Mouse (Mus musculus) mesoderm, embryonic 11.5 days (tissue): ENCODE data around the gene Pld3.

ENCODE experiments used
- DNase-seq: peaks from one replicate; pipeline ENCODE4 v3.0.0-alpha.2; 2012; ENCODE audit warnings: low read depth, low spot score

Gene Pld3

GRCm38 (mm10) chr7:27569580-27570224, 16.7 kb upstream of the Pld3 start:
- no peak for DNase-seq

DNA sequence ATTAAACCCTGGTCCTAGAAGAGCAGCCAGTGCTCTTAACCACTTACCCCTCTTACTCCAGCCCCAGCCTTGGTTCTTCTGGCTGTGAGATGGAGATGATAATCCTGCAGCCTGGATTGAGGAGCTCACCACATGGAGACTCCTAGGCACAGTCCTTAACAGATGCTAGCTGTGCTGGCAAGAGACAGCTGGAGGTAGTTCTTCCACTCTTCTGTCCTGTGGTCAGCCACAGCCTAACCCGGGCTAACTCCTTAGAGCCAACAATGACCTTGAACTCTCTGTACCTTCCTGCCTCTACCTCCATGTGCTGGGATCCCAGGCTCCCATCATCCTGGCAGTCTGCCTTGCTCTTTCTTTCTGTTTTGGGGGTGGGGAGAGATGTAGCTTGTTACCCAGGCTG, 8.0 kb upstream of the Pld3 start:
- DNase-seq, result no peak

GRCm38 (mm10) chr7:27560291-27560887, 7.4 kb upstream of the Pld3 start:
- peak; percentile 15 for DNase-seq

DNA sequence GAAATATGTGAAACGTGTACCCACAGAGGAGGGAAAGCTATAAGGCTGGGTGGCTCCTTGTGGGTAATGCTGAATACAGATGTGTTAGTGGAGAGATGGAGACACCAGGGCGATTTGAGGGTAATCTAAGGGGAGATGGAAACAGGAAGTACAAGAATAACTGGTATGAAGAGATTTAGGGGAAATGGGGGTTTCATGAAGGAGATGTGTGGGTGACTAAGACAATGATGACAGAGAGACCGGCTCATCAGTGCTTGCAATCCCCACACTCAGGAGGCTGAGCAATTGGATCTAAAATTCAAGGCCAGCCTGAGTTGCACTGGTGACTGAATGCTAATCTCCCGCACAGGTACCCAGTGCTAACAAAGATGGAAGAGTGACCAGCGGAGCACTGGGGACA, 948 bp downstream of the Pld3 start:
- no peak for DNase-seq

DNA sequence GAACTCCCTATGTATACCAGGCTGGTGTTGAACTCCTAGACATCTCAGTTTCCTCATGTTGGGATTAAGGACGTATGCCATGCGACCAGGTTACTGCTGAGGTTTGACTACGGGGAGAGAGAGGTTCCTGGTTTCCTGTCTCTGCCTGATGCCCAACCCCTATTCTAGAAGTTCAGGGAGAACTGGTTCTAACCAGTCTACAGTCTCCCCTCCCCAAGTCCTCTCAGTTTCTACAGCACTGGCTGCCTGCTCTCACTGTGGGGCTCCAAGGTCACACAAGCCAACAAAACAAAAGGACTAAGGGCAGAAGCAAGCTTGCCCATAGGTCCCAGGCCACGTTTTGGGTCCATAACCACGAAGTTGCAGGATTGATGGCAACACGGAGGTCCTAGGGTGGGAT, 3.4 kb downstream of the Pld3 start:
- no peak for DNase-seq

GRCm38 (mm10) chr7:27544675-27545370, 8.2 kb downstream of the Pld3 start:
- no peak for DNase-seq

DNA sequence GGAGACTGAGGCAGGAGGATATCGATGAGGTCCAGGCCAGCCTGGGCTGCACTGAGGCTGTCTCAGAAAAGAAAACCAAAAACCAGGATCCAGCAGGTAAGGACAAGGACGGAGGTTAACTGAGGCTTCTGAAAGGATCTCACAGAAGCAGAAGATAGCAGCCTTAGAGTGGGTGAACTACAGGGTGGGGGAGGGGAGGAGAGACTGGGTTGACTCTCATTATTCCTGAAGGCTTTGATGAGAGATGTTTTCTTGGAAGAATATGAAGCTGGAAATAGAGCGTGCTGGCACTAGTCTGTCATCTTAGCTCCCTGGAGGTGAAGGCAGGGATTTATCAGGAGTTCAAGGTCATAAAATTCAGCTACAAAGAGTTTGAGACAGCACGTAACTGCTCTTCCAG, 9.2 kb downstream of the Pld3 start:
- no peak for DNase-seq

- DNase-seq, result no peak
These were observed 10.0 kb downstream of the Pld3 start for GRCm38 (mm10) chr7:27543065-27543464.

DNA sequence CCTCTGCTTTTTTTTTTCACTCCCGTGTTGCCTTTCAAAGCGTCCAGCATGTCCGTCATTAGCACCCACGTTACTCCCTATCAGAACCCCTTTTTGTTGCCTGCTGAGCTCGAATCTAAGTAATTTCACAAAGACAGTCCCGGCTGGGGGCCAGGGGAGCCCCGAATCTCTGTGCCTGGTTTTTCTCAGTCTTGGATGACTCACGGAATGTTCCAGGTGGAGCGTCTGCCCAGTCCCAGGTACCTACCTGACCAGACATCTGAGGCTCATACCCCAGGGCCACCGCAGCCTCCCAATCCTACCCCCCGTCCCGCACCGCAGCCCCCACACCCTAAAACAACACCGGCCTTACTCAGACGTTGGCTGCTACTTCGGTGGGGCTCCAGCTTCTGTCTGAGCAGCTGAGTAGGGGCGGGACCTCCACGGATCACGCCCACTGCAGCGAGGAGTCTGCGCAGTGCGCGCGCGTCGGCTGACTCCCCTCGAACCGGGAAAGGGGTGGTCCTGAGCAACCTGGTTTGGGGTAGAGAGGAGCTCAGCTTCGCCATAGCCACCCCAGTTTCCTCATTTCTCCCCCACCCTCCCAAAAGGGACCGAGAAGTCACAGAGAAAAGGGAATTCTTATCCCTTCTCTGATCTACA, 10.5 kb downstream of the Pld3 start:
- DNase-seq, result peak; percentile 85

GRCm38 (mm10) chr7:27541922-27542321, 11.1 kb downstream of the Pld3 start:
- no peak for DNase-seq

DNA sequence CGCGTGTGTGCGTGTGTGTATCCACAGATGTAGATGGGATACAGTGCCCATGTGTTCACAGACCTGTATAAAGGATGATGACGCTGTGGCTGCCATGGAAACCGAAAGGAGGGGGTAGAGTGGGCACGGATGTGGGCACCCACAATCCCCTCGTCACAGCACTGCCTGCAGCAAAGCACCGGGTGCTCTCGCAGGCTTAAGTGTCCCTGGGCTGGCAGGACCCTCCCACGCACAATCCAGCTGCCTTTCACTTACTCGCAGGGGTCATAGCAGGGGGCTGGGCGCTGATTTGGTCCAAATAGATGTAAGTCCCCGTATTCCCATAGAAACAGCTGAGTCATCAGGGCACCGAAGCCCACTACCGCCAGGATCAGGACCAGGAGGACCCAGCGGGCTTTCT, 11.6 kb downstream of the Pld3 start:
- no peak for DNase-seq

DNA sequence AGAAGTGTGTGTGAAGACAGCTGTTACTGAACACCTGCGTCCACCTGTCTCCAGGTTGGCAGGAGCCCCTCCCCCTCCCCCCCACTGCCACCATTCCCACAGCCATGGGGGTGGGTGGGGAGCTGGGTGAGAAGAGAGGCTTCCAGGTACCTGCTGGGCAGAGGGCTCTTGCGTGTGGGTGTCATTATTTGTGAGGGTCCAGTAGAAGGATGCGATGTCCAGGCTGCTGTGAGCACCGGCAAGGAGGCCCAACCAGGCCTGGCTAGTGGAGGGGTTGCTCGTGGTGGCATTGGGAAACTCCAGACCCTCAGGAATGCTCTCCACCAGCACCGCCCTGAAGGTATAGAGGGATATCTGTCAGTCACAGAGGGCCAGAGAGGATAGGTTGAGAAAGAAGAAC, 12.1 kb downstream of the Pld3 start:
- DNase-seq, result no peak

DNA sequence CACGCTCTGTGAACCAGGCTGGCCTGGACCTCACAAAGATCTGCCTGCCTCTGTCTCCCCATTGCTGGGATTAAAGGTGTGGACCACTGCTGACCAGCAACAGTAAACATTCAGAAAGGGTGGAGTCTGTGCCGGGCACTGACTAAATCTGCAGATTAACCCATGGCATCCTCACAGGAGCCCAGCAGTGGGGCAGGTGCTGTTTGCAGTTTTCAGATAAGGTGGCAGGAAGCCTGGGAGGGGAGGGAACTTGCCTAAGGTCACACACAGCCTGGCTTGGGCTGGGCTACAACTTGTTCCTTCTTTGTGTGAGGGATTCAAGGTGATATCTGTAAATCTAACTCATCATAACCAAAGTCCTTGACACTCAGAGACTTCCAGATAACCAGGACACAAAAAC, 12.5 kb downstream of the Pld3 start:
- no peak for DNase-seq

DNA sequence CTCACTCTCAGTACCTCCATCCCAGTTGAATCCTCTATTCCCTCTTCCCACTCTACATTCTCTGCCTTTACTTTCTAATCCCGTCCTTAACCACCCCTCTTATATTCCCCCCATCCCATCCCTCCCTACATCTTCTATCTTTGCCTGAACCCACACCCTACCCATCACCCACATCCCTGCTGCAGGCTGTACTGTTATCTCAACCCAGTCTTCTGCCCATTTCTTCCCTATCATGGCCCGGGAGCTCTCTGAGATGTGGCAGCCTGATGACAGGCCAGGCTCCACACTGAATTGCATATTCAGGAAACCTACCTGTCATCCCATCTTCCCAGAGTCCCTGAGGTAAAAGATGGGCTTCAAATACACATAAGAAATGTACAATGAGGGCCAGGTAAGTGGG, 14.2 kb downstream of the Pld3 start:
- no peak for DNase-seq

DNA sequence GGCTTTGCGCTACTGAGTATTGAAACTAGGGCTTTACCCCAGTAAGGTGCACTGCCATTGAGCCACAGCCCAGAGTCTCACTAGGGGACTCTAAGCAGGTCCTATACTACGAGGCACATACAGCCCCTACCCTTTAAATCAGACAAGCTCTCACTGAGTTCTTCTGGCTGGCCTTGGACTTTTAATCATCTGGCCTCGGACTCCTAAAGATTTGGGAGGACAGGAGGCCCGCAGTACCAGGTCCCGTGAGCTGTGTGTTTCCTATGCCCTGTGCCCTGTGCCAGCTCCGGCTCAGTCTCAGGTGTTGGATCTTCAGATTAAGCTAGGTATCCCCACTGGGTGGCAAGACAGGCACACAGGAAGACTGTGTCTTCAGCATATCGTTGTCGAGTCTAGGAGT, 15.0 kb downstream of the Pld3 start:
- no peak for DNase-seq

GRCm38 (mm10) chr7:27536618-27537017, 16.4 kb downstream of the Pld3 start:
- no peak for DNase-seq

DNA sequence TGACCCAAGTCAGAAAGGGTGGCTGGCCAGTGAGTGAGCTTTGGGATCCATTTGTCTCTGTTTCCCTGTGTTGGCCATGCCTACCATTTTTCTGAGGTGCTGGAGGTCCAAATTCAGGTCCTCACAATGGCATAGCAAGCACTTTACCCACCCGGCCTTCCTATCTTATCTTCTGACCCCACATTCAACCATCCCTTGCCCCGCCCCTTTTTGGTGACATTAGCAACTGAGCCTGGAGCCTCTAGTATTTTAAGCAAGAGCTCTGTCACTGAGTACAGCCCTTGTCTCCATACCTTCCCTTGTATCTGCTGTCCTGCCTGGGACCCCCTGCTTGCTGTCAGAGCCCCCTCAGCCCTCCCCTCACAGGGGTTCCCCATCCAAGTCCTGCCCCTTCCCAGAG, 17.6 kb downstream of the Pld3 start:
- DNase-seq, result no peak

DNA sequence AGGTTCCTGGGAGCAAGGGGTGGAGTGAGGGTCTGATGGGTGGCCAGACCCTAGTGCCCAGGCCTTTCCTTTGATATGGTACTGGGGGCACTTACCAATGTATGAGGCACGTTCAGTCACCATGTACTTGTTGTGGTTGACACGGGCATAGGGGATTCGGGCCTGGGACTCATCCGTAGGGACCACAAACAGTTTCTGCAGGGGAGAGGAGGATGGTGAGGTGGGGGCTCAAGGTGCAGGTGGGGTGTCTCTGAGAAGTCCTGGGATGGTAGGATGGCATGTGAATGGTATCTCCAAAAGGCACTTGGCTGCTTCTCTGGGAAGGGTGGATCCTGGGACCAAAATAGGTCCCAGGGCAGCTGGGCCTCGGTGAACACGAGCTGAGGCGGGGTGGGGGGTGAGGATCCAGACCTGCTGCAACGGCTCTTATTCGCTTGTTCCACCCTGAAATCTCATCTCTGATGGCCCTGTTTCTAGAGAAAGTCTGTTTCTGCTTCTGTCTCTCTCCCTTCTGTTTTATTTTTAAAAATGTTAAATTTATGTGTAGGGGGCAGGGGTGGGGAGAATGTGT, 20.5 kb downstream of the Pld3 start:
- DNase-seq, result no peak

DNA sequence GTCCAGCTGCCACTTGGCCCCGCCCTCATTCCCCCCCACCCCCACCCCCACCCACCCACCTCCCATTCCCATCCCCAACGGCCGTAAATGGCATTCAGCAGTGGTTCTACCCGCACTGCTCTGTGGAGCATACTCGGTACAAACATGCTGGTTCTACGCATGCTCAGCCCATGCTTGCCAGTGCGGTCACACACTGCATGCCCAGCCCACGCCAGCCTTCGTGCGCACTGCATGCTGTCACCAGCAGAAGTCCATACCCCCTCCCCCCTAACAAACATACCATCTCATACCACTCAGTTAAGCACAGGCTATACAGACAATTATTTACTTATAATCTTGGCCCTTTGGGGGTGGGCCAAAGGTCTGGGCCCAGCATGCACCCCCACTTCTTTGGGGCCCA, 21.3 kb downstream of the Pld3 start:
- DNase-seq, result no peak

DNA sequence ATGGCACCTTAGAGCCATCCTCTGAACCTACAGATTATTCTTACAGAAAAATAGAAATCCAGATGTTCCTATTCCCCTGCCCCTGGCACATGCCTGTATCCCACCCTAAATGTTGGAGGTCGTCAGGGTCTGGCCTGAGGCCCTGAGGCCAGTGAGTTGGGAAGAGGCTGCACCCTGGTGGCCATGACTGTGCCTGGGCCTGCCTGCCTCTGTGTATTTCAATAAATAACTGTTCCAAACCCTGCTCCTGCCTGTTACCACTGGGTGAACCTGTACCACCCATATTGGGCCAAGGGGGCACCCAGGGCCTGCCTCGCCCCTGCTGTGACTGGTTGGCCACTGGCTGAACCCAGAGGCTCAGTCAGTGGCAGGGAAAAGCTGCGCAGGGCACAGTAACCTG, 22.1 kb downstream of the Pld3 start:
- no peak for DNase-seq

DNA sequence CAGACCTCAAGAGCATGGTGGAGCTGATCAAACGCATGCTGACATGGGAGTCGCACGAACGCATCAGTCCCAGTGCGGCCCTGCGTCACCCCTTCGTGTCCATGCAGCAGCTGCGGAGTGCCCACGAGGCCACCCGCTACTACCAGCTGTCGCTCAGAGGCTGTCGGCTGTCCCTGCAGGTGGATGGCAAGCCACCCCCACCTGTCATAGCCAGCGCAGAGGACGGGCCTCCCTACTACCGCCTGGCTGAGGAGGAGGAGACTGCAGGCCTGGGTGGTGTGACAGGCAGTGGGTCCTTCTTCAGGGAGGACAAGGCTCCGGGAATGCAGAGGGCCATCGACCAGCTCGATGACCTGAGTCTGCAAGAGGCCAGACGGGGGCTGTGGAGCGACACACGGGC, 23.9 kb downstream of the Pld3 start:
- no peak for DNase-seq

DNA sequence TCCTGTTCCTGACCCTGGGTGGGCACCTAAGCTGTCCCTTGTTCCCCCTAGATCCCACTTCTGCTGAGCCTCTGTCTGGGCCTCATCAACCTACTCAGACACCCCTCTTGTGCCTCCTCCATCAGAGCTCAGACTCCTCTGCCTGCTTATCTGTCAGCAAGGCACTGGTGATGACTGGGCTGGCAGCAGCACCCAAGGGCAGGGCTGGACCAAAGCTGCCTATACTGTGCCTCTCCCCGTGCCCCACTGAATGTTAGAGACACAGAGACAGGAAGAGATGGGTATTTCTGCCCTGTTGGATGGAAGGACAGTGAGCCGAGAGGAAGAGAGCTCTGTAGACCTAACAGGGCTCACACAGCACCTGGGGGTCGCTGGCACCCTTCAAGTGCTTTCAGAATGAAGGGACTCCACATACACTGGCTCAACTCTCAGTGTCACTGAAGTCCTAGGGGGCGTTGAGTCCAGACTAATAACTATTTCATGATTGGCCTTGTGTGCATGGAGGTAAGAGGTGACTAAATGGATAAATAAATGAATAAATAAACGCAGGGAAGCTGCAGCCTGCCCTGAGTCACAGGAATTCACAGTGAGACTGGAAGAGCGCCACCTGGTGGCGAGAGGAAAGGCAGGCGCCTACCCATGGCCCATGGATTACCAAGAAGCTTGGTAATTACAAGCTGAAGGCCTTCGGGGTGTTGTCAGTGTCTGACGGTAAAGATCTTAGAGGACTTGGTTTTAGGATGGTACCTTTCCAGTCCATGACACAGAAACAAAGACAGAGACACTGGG, 26.8 kb downstream of the Pld3 start:
- DNase-seq, result peak; percentile 90
